Mouse (Mus musculus): ENCODE results near the gene Fibp.
A peak's percentile ranks its signal among the peaks of the same experiment; 100 is the strongest.

Gene Fibp

DNA sequence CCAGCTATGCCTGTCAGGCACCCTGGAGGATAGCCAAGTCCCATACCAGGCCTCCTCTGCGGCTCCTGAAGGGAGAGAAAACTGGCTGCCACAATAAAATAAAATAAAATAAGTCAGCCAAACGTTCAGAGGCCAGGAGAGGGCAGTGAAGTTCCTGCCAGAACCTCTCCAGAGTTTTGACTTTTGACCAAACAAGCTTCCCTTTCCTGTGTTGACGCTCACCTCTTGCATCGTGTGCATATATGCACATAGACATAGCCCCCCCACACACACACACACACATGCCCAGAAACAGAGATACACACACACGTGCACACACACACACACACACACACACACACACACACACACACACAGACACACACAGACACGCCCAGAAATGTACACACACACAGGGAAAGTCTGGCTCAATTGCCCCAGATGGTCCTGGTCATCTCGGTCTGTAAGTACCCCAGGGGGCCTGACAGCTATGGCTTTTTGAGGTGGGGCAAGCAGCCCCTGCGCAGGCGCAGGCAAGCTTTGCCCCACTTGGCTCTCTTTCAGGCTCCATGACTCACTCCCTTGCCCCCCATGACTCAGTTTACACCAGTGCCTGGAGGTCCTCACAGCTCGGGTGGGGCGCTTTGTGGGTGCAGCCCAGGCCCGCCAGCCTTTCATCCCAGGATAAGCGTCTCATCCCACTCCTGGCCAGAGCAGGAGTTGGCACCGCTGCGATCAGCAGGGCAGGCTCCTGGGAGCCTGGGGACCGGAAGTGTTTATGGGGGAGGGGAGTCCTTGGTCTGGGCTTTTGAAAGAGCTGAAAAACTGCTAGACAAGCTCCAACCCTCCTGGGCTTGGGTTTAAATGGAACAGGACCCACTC lies 27.2 kb upstream of the Fibp start:
- DNase-seq = no peak

- DNase-seq = no peak
Observed at GRCm38 (mm10) chr19:5433951-5434350, 26.5 kb upstream of the Fibp start.

DNA sequence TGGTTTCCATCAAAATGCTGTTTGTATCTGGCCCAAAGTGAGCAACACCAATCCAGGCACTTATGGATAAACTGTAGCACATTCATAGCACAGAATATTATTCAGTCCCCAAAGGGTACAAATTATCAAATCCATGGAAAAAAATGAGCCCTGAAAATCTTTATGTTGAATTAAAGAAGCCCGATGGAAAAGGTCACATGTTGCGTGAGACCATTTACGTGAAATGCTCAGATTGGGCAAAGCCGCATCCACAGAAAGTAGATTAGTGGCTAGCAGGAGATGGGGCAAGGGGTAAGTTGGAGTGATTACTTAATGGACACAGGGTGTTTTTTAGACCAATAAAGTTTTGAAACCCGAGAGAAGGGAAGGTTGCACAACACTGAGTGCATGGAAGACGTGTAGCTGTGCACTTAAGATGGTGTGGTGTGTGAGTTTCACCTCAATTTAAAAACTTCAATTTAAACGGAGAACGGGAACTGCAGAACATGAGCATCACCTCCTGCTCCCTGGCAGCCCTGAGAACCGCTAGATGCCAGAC lies 16.0 kb upstream of the Fibp start:
- no peak for DNase-seq

DNA sequence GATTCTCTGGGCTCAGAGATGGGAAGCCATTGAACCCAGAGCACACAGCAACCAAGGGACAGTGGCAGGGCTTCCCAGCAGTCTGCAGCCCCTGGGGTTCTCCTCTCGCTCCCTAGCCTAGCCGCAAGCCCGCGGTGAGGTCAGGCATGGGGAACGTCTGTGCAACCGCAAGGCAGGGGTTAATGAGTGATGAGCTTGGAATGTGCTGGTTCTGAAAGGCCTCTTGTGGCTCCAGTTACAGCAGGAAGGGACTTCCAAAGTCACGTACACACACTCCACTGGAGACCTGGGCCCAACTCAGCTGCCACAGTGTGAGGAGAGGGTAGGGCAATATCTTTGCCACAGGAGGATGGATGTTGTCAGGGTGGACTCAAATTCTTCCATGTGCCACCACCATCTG lies 15.5 kb upstream of the Fibp start:
- no peak for DNase-seq

- no peak for DNase-seq
Observed at GRCm38 (mm10) chr19:5445747-5446146, 14.7 kb upstream of the Fibp start.

- peak; percentile 68 for DNase-seq
Observed at GRCm38 (mm10) chr19:5447515-5448353, 12.7 kb upstream of the Fibp start, which contains the start of gene Fosl1. TSS of gene Fosl1 (plus strand) at chr19:5447547.

- DNase-seq = no peak
Observed at GRCm38 (mm10) chr19:5448354-5449150, 11.9 kb upstream of the Fibp start.

DNA sequence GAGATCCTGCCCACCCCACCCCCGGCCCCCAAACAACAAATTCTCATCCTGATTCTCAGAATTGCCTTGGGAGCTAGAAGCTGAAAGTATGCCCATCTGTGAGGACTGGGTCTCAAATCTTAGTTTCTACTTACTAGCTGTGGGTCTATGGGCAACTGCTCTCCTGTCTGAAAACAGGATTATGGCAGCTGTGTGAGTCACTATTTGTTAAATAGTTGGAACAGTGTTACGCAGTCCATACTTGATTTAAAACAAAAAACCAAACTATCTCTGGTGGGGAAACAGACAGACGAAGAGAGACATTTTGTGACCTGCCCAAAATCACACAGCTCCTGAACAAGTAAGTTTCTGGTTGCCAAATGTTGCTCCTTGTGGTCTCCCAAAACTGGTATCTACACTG lies 10.7 kb upstream of the Fibp start:
- DNase-seq = no peak

DNA sequence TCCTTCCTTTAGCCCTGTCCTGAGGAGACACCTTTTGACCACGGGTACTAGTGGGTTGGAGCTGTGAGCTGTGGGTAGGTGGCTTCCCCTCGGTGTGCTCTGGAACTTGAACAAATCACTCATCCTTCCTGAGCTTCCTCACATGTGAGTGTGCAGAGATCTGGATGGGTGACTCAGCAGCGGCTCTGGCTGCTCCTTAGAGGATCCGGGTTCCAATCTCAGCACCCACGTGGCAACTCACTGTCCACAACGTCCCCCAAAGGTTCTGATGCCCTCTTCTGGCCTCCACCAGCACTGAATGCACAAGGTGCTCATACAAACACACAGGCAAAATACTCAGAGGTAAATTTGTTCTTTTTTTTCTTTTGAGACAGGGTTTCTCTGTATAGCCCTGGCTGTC lies 8.6 kb upstream of the Fibp start:
- DNase-seq = no peak

DNA sequence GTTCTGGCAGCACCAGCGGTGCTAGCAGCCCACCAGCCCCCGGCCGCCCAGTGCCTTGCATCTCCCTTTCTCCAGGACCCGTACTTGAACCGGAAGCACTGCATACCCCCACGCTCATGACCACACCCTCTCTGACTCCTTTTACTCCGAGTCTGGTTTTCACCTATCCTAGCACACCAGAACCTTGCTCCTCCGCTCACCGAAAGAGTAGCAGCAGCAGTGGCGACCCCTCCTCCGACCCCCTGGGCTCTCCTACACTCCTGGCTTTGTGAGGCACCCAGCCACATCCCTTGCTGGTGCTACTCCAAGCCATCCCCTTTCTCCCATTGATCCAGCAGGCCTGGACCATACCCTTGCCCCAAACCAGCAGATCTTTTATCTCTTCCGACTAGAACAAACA lies 5.4 kb upstream of the Fibp start:
- no peak for DNase-seq

DNA sequence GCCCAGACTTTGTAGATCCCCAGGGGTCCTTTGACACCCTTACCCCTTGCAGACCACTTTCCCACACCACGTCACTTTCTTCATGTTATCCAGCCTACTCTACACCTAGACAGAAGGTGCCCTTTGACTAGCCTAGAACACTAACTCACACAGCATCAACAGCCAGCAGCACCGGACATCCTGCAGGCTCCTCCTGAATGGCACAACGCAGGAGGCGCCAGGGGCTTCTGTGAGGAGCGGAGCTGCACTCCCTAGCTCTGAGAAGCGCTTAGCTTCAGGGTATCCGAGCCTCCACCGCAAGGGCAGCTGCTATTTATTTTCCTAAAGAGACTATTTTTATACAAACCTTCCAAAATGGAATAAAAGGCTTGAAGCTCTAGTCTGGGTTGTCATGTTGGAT lies 4.8 kb upstream of the Fibp start:
- DNase-seq = no peak

DNA sequence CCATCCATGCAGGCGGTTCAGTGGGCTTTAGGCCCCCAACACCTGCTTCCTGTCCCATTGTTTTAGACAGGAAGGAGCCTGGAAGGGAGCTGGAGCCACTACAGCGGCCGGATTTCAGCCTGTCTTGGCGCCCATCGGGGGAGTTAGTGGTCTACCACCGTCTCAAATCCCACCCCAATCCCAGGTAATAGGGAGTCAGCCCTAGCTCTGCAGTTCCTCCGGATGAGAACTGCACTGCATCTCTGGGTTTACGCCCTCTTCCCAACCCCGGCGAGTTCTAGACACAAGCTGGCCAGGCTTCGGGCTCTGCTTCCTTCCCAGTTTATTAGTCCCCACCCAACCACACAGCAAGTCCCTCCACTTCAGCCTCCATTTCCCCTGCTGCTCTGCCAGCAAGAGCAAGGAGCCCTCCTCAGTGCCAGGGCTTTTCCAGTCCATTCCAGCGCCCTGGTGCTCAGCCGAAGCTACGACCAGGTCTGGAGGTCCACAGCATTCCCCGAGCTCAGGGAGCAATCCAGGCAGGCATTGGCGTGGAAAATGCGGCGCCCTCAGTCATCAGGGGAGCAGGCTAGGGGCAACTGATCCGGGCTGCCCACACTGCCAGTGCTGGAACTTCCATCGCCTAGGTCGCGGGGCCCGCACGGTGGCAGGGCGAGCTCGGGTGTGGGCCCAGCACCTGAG lies 4.0 kb upstream of the Fibp start:
- no peak for DNase-seq

GRCm38 (mm10) chr19:5456922-5457745 lies 3.3 kb upstream of the Fibp start:
- peak; percentile 95 for DNase-seq

GRCm38 (mm10) chr19:5457746-5458442 lies 2.5 kb upstream of the Fibp start, which contains the start of gene Ccdc85b:
TSS of gene Ccdc85b (minus strand) at chr19:5457894.
- no peak for DNase-seq

DNA sequence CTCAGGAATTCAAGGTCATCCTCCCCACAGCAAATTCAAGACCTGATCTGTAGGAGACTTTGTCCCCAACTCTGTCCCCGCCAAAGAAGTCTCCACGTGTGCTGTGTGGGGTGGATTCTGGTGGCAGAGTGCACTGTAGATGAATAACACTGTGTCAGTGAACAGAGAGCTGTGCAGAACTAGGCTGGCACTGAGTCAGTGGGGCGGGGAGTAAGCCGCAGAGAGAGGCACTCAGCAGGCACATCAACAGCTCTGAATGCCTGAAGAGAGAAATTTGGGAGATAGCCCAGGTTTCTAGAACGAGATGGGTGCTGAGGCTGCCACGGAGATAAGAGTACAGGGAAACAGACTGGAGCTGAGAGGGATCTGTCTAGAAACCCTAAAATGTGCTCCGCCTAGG lies 1.4 kb upstream of the Fibp start:
- no peak for DNase-seq

DNA sequence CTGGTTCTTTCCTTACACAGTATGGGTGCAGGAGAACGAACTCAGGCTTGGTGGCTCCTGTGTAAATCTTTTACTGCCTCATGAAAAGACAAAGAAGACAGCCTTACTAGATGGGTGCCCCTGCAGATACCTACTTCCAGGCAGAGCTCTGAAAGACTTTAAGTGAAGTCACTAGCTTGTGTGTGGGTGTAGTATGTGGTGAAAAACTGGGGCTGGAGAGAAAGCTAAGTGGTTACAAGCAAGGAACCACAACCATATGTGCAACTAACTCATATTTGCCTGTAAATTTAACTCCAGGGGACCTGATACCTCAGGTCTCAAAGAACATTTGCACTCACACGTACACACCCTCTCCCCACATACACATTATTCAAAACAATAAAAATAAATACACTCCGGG lies 519 bp upstream of the Fibp start:
- no peak for DNase-seq

GRCm38 (mm10) chr19:5461411-5461810 lies 996 bp downstream of the Fibp start:
- DNase-seq = no peak

- DNase-seq = no peak
Observed at GRCm38 (mm10) chr19:5463212-5463611, 2.8 kb downstream of the Fibp start.

- DNase-seq = peak; percentile 76
Observed at GRCm38 (mm10) chr19:5463791-5464562, 3.6 kb downstream of the Fibp start.

DNA sequence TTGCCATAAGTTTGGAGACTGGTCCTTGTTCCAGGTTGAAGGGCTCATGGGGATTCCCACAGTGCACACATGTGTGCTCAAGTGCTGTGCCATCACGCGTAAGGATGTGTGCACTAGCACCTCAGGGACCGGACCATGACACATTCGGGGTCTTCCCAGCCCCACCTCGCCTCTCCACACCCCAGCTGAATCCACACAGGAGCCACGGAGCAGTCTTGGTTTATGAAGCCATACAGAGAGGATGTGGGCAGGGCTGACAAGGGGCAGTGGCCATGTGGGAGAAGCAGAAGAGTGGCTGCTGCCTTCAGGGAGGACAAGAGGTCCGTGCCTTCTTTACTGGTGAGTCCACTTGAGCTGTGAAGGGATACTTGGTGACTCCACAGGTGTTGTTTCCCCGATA lies 4.6 kb downstream of the Fibp start:
- DNase-seq = no peak

All from right cerebral cortex, postnatal 4 days (tissue).